Mouse (Mus musculus) spleen, adult 2 months (tissue): ENCODE results near the gene Vwf. TPM values are rescaled to one million over a fixed set of nuclear protein-coding genes. Genes with fewer than 3 reads are reported as not detected.

Experiments
- DNase-seq, 2 experiments: peaks; one replicate each; pipeline versions ENCODE4 v3.0.0 to v3.0.0-alpha.2; 2012 to 2021; ENCODE audit warnings: low spot score in 2 of 2, low read depth in 1 of 2
- H3K27ac ChIP-seq: fragments of 200-500 bp; 2 replicates; pipeline ENCODE4 v1.5.1; 2012; ENCODE audit warnings: low read length, inconsistent platforms; ENCODE audit not compliant: insufficient read depth
- H3K27me3 ChIP-seq: fragments of 200-500 bp; 2 replicates; pipeline ENCODE4 v1.6.1; 2012; ENCODE audit warnings: mild to moderate bottlenecking, moderate library complexity, low read length, inconsistent platforms; ENCODE audit not compliant: control insufficient read depth, insufficient read depth
- H3K36me3 ChIP-seq: fragments of 200-500 bp; 2 replicates; pipeline ENCODE4 v1.6.1; 2012; ENCODE audit warnings: mild to moderate bottlenecking, low read length, inconsistent platforms; ENCODE audit not compliant: control insufficient read depth, insufficient read depth
- H3K4me1 ChIP-seq: fragments of 200-500 bp; 2 replicates; pipeline ENCODE4 v1.6.1; 2011; ENCODE audit warnings: inconsistent platforms; ENCODE audit not compliant: control insufficient read depth, insufficient read depth, insufficient read length
- H3K4me3 ChIP-seq: fragments of 200-500 bp; 2 replicates; pipeline ENCODE4 v1.5.1; 2011; ENCODE audit warnings: mild to moderate bottlenecking, inconsistent platforms; ENCODE audit not compliant: insufficient read depth, insufficient read length; ENCODE audit errors: extremely low read depth
- CTCF ChIP-seq: fragments of 200-500 bp; IDR thresholded peaks from 2 replicates; pipeline ENCODE4 v1.5.1; 2011; ENCODE audit warnings: mild to moderate bottlenecking, inconsistent platforms; ENCODE audit not compliant: insufficient read depth, insufficient read length, insufficient replicate concordance; ENCODE audit errors: extremely low read depth
- POLR2A ChIP-seq: fragments of 200-500 bp; IDR thresholded peaks from 2 replicates; pipeline ENCODE4 v1.6.1; 2011; ENCODE audit warnings: low read depth, low read length, inconsistent platforms
- WGBS: fragments of 180-500 bp; shearing (Covaris S2); methylation state at CpG from one replicate; pipeline ENCODE4 v1.1.7; 2018; 5-methylcytosine and 5-hydroxymethylcytosine counted together
- polyA plus RNA-seq: library from polyadenylated mRNA; depleted of rRNA; stranded (reverse); fragments of >200 nt; gene quantifications from 2 replicates; pipeline ENCODE4 v1.2.3, GENCODE M21; 2012; rRNA removed

The Vwf gene
- 42.9 TPM in 2 replicates for polyA plus RNA-seq

DNA sequence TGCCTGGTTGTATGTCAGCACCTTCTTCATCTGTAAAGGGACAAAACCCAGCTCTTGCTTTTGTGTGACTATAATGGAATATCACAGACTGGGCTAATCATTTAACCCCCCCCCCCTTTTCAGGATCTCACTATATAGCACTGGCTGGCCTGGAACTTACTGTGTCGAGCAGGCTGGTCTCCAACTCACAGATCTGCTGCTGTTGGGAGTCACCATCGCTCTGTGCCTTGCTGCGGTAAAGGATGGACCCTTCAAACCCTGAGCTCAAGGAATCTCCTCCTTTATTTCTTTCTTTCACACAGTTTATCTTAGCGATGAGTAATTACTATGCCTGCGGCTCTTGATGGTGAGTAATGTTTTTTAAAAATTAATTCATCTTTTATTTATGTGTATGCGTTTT is at the start of gene Vwf:
Vwf (plus strand) TSS at position 301 of the 400 bp plus-strand sequence.
- no peaks in the 10 kb centered on the region for H3K36me3 ChIP-seq
- no peak for DNase-seq
- H3K27me3 ChIP-seq = no peaks in the 10 kb centered on the region
- H3K4me1 ChIP-seq = peaks cover 3% of the 10 kb centered on the region; the same call in 1 of the 2 replicates
- no peak within 1 kb of the TSS for H3K4me3 ChIP-seq
- WGBS = 93% methylated on average over 6 of the region's 6 CpGs
- H3K27ac ChIP-seq = no peak within 1 kb of the TSS
- TF ChIP-seq CTCF (no peak), POLR2A (no peak)

DNA sequence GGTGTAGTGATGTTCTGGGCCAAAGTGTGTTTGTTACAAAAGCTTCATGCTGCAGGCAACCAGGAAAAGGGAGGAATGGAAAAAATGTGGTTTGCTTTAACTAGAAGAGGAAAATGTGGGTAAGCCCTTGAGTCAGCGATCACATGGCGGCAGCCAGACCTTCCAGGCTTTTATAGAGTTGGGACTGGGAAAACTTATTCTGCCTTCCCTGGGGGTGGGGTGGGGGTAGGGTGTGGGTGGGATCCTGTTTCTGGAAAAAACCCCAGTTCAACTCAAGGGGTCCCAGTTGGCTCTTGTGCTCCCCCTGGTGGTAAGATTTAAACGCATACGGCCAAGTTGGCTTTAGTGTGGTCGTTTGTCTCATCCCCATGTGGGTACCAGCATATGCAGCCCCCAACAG is 48.5 kb upstream of the Vwf start:
- Histone ChIP-seq H3K4me3 (no peak overlapping the region), H3K27me3 (peaks cover 3% of the 10 kb centered on the region), H3K27ac (no peak overlapping the region), H3K36me3 (no peaks in the 10 kb centered on the region), H3K4me1 (peaks cover 11% of the 10 kb centered on the region)
- WGBS = 17% methylated on average over 5 of the region's 5 CpGs
- TF ChIP-seq CTCF = peak; percentile 65; the same call in 1 of the 2 replicates
- no peak for TF ChIP-seq POLR2A
- DNase-seq = no peak

DNA sequence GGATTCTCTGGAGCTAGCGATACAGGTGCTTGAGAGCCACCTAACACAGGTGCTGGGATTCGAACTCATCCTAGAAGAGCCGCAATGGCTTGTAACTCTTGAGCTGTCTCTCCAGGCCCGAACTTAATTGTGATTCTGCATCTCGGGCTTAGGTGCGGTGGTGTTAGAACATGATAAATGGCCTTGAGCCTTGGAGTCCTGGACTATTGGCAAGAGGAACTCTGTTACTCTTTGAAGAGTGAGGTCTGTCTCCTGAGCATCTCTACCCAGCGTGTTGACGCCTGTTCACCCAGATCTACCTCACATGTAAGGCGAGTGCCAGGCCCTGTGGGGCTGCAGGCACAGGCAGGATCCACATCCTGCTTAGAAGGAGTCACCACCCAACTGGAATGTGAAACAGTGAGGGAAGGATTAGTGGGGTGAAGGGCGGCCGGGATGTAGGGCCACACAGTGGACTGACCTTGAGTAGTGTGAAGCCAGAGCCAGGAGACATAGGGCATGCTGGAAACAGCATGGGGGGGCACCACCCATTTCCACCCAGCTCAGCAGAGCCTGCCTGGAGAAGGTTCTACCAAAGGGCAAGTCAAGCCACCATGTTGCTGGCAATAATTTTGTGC is 43.3 kb upstream of the Vwf start:
- WGBS = 94% methylated on average over 11 of the region's 11 CpGs
- Histone ChIP-seq H3K4me1 (no peaks in the 10 kb centered on the region; the same call in 1 of the 2 replicates), H3K27me3 (no peaks in the 10 kb centered on the region), H3K36me3 (no peaks in the 10 kb centered on the region), H3K4me3 (no peak overlapping the region), H3K27ac (no peak overlapping the region)
- TF ChIP-seq POLR2A = no peak
- TF ChIP-seq CTCF = no peak
- no peak for DNase-seq

DNA sequence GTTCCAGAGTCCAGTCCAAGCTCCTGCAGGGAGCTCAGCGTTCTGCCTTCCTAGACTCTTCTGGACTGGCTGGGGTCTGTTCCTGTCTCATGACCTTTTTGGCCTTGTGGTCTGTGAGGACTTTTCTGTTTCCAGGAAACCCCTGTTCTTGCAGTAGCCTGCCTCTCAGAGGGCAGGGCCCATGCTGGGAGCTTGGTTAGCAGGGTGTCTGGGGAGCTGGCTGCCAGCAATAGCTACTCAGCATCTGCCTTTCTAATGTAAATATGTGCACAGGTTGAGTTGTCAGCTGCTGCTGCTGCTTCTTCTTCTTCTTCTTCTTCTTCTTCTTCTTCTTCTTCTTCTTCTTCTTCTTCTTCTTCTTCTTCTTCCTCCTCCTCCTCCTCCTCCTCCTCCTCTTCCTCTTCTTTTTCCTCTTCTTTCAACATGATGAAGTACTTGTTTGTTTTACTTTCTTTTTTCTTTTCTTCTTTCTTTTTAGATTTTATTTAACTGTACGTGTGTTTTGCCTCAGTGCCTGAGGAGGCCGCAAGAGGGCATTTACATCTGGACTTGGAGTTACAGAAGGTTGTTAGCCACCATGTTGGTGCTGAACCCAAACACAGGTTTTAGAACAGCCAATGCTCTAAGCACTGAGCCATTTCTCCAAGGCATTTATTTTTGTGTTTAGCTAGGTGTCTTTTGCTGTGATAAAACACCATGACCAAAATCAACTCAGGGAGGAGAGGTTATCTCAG is 41.8 kb upstream of the Vwf start:
- H3K4me3 ChIP-seq = no peak overlapping the region
- no peaks in the 10 kb centered on the region for H3K27me3 ChIP-seq
- WGBS = 59% methylated on average over 3 of the region's 3 CpGs
- H3K4me1 ChIP-seq = no peaks in the 10 kb centered on the region; the same call in 1 of the 2 replicates
- H3K27ac ChIP-seq = no peak overlapping the region
- TF ChIP-seq POLR2A (no peak), CTCF (no peak)
- H3K36me3 ChIP-seq = no peaks in the 10 kb centered on the region
- no peak for DNase-seq

DNA sequence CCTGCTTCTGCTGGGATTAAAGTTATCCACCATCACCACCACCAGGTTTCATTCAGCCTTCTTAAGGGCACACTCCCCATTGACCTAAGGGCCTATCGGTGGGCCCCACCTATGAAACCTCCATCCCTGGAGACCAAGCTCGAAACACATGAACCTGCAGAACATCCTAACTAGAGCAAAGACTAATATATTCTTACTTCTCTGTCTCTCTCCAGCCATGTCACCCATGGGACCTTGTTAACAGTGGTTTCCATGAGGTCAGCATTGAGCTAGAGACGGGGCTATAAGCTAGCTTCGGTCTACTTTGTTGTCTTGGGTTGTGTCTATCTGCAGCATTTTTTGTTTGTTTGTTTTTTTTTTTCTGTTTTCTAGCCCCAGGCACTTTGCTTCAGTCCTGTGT is 40.1 kb upstream of the Vwf start:
- Histone ChIP-seq H3K4me1 (no peaks in the 10 kb centered on the region; the same call in 1 of the 2 replicates), H3K4me3 (no peak overlapping the region), H3K27ac (no peak overlapping the region), H3K36me3 (no peaks in the 10 kb centered on the region), H3K27me3 (no peaks in the 10 kb centered on the region)
- TF ChIP-seq POLR2A (no peak), CTCF (no peak)
- 49% methylated on average over 4 of the region's 4 CpGs for WGBS
- no peak for DNase-seq

DNA sequence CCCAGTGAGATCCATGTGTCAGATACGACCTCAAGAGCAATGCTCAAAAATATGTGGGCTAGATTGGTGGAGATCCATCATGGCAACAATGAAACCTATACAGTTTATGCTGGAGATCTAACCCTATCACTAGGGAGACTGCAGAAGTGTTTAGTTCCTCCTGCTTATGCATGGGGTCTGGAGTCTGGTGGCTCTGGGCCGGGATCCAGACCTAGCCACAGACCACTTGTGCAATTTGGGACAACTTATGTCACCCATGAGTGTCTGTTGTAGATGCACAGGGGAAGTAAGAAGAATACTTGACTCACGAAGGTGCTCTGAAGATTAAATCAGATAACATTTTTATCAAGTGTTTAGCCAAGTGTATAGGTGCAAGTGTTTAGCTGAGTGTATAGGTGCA is 36.8 kb upstream of the Vwf start:
- Histone ChIP-seq H3K36me3 (no peaks in the 10 kb centered on the region), H3K4me3 (no peak overlapping the region), H3K4me1 (no peaks in the 10 kb centered on the region; the same call in 1 of the 2 replicates), H3K27ac (no peak overlapping the region), H3K27me3 (no peaks in the 10 kb centered on the region)
- WGBS = 32% methylated on average over 3 of the region's 3 CpGs
- TF ChIP-seq POLR2A (no peak), CTCF (no peak)
- DNase-seq = no peak

DNA sequence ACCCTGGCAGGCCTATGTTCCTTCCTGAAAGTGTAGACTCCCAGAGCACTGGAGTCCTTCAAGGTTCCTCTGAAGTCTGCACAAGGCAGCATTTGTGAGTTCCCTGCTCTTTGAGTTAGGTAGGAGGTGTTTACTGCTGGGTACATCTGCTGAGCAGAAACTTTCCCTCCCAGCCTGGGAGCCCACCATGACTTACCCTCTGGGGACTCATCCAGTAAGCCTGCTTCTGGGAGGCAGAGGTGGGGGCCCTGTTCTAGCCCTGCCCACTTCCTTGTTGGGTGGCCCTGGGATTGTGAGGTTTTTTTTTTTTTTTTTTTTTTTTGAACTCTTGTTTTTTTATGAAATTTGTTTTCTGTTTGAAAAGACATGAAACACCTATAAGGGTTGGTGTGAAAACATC is 35.9 kb upstream of the Vwf start:
- no peak overlapping the region for H3K27ac ChIP-seq
- H3K27me3 ChIP-seq = no peaks in the 10 kb centered on the region
- DNase-seq = no peak
- H3K36me3 ChIP-seq = no peaks in the 10 kb centered on the region
- no peaks in the 10 kb centered on the region; the same call in 1 of the 2 replicates for H3K4me1 ChIP-seq
- no peak overlapping the region for H3K4me3 ChIP-seq
- TF ChIP-seq POLR2A (no peak), CTCF (no peak)
